Mouse (Mus musculus) stomach, embryonic 15.5 days (tissue): ENCODE measurements around the gene Drc1. TPM values are rescaled to one million over a fixed set of nuclear protein-coding genes. Genes with fewer than 3 reads are reported as not detected.

Experiments
- ATAC-seq: fragments of 200-750 bp; cut with Nextera tagmentation; 2 replicates; pipeline ENCODE4 v1.8.0; 2017; ENCODE audit warnings: low read depth, moderate number of reproducible peaks, moderate TSS enrichment; ENCODE audit not compliant: insufficient read depth, low FRiP score
- H3K27ac ChIP-seq: fragments of 300-500 bp; sonication (generic); 2 replicates; pipeline ENCODE4 v1.5.1; 2015; ENCODE audit warnings: mild to moderate bottlenecking, inconsistent platforms
- H3K27me3 ChIP-seq: fragments of 300-500 bp; sonication (generic); replicated peaks from 2 replicates; pipeline ENCODE4 v1.6.1; 2015; ENCODE audit warnings: inconsistent platforms
- H3K36me3 ChIP-seq: fragments of 300-500 bp; sonication (generic); 2 replicates; pipeline ENCODE4 v1.6.1; 2015; ENCODE audit warnings: inconsistent platforms
- H3K4me1 ChIP-seq: fragments of 300-500 bp; sonication (generic); 2 replicates; pipeline ENCODE4 v1.6.1; 2015; ENCODE audit warnings: inconsistent platforms
- H3K4me2 ChIP-seq: fragments of 300-500 bp; sonication (generic); 2 replicates; pipeline ENCODE4 v1.6.1; 2015; ENCODE audit warnings: mild to moderate bottlenecking, inconsistent platforms
- H3K4me3 ChIP-seq: fragments of 300-500 bp; sonication (generic); replicated peaks from 2 replicates; pipeline ENCODE4 v1.5.1; 2015; ENCODE audit warnings: inconsistent platforms
- H3K9ac ChIP-seq: fragments of 300-500 bp; sonication (generic); 2 replicates; pipeline ENCODE4 v1.6.1; 2015; ENCODE audit warnings: inconsistent platforms
- H3K9me3 ChIP-seq: fragments of 300-500 bp; sonication (generic); 2 replicates; pipeline ENCODE4 v1.6.1; 2016; ENCODE audit warnings: inconsistent platforms
- WGBS: fragments of 180-500 bp; shearing (Covaris S2); methylation state at CpG from one replicate; pipeline ENCODE4 v1.1.7; 2015; 5-methylcytosine and 5-hydroxymethylcytosine counted together
- polyA plus RNA-seq: library from polyadenylated mRNA; unstranded; fragments of >200 nt; fragmentation: Nextera tagmentation; extraction: Ambion mirVana; gene quantifications from 2 replicates; pipeline ENCODE4 v1.2.1, GENCODE M21; 2015

The Drc1 gene
- polyA plus RNA-seq, 1 experiment from 2014 or later: 0.90 TPM

DNA sequence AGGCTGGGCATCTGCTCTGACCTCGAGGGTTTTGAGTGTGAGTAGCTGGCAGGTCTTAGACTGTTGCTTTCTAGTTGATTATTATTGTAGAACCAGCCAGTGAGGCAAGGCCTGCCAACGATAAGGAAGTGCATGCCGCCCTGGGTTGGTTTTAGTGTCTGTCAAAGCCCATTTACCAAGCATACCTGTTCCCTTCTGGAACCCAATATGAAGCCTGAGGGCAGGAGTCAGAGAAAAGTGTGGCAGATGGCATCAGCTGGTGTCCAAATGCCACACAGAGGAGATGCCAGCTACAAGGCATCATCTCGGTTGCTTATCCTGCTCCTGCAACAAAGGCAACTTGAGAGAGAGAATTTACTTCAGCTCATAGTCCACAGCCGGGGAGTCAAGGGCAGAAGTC lies 59.6 kb downstream of the Drc1 start:
- H3K4me3 ChIP-seq: no peak overlapping the region
- H3K27ac ChIP-seq: no peak overlapping the region
- 0 out of 2 replicates have a peak, but pooled peaks cover 4% of the 10 kb centered on the region for H3K4me1 ChIP-seq
- no peaks in the 10 kb centered on the region for H3K36me3 ChIP-seq
- WGBS: 75% methylated on average over 5 of the region's 5 CpGs
- no peak overlapping the region for H3K9ac ChIP-seq
- H3K4me2 ChIP-seq: no peak overlapping the region
- no peaks in the 10 kb centered on the region; the same call in 1 of the 2 replicates for H3K27me3 ChIP-seq
- ATAC-seq: no peak
- no peaks in the 10 kb centered on the region for H3K9me3 ChIP-seq

DNA sequence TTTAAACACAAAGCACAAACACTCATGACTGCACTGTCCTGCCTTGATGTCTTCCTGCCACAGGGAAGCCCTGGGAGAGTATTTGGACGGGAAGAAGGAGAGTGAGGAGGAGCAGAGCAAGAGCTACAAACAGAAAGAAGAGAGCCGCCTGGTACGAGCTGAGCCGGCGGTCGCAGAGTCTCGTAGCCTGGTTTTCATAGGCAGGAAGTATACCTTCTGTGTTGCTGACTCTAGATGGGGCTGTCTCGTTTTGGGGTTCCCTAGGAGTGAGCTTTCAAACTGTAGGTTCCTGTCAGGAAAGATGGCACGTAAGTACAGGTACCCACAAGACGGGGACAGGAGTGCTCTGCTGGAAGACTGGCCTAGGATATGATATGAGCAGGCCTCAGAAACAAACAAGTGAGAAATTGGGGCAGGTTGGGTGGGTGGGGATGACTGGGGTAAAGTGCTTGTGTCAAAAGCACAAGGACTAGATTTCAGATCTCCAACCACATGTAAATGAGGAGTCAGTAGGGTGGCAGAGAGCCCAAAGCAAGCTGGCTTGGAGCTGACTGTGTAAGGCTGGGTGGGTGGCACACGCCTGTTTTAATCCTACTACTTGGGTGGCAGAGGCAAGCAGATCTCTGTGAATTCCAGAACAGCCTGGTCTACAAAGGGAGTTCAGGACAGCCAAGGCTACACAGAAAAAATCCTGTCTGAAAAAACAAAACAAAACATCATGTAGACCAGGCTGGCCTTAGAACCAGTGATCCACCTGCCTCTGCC lies 60.6 kb downstream of the Drc1 start:
- Histone ChIP-seq H3K27me3 (no peaks in the 10 kb centered on the region; the same call in 1 of the 2 replicates), H3K9ac (no peak overlapping the region), H3K36me3 (no peaks in the 10 kb centered on the region), H3K4me3 (no peak overlapping the region), H3K9me3 (no peaks in the 10 kb centered on the region), H3K4me2 (no peak overlapping the region), H3K4me1 (0 out of 2 replicates have a peak, but pooled peaks cover 4% of the 10 kb centered on the region), H3K27ac (no peak overlapping the region)
- 77% methylated on average over 11 of the region's 11 CpGs for WGBS
- no peak for ATAC-seq

DNA sequence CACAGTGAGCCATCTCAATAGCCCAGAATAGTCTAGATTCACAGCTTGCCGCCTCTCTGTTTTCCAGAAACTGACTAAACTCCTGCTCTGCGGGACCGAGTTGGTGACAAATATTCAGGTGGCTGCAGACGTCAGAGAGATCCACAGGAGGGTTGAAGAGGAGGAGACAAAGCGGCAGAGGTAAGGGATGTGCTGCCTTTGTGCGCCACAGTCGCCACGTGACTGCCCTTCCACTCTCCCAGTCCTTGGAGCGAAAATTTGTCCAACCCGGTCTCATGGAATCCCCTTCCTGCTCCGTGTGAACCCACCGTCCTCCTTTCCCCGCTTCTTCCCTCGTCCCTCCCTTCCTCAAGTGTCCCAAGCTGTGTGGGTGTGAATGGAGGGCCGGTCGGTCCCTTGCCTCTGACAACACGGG lies 61.4 kb downstream of the Drc1 start:
- Histone ChIP-seq H3K27me3 (no peaks in the 10 kb centered on the region; the same call in 1 of the 2 replicates), H3K4me3 (peak overlapping the region; percentile 23)
- 0 out of 2 replicates have a peak, but pooled peaks have one; percentile 18 for ATAC-seq

DNA sequence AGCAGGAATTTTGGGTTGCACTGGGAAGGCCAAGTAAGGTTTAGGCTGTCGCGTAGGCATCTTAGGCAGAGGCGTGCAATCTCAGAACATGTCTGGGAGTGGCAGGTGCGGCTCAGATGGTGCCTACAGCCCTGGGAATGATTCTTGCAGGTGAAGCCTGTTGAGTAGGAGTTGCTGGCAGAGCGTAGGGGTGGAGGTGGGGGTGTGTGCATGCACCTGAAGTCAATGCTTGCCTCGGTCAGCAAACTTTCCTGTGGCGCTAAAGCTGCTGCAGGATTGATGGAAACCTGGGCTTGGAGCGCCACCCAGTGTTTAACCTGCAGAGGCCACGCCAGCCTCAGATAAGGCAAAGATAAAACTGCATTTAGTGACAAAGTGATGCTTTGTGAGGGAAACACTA lies 61.9 kb downstream of the Drc1 start:
- Histone ChIP-seq H3K4me1 (0 out of 2 replicates have a peak, but pooled peaks cover 4% of the 10 kb centered on the region), H3K9me3 (no peaks in the 10 kb centered on the region), H3K4me2 (peak overlapping the region; percentile 53), H3K36me3 (no peaks in the 10 kb centered on the region), H3K9ac (no peak overlapping the region), H3K27ac (no peak overlapping the region), H3K4me3 (peak overlapping the region; percentile 23), H3K27me3 (no peaks in the 10 kb centered on the region; the same call in 1 of the 2 replicates)
- WGBS: 4% methylated on average over 9 of the region's 9 CpGs
- 0 out of 2 replicates have a peak, but pooled peaks have one; percentile 35 for ATAC-seq

More for the DNA sequence above, 61.4 kb downstream of the Drc1 start:
- no peak overlapping the region for H3K27ac ChIP-seq
- H3K4me1 ChIP-seq: 0 out of 2 replicates have a peak, but pooled peaks cover 4% of the 10 kb centered on the region
- H3K9ac ChIP-seq: no peak overlapping the region
- WGBS: 9% methylated on average over 17 of the region's 17 CpGs
- H3K9me3 ChIP-seq: no peaks in the 10 kb centered on the region
- no peaks in the 10 kb centered on the region for H3K36me3 ChIP-seq
- H3K4me2 ChIP-seq: peak overlapping the region; percentile 53

DNA sequence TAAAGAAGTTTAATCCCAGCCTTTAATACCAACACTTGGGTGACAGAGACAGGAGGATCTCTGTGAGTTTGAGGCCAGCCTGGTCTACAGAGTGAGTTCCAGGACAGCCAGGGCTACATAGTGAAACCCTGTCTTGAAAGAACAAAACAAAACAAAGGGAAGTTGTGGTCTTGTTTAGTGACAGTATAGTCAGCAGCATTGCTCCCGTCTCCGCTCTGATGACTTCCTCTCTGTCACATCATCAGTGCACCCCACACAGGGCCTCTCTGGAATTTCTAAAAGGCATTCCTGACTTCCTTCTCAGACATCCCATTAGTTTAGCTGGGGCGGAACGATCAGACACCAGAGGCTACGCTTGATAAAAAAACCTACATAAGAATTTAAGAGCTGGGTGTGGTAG lies 62.7 kb downstream of the Drc1 start:
- Histone ChIP-seq H3K27me3 (no peaks in the 10 kb centered on the region; the same call in 1 of the 2 replicates), H3K36me3 (no peaks in the 10 kb centered on the region), H3K9me3 (no peaks in the 10 kb centered on the region), H3K4me3 (no peak overlapping the region), H3K4me1 (0 out of 2 replicates have a peak, but pooled peaks cover 4% of the 10 kb centered on the region), H3K9ac (no peak overlapping the region), H3K27ac (no peak overlapping the region), H3K4me2 (no peak overlapping the region)
- 45% methylated on average over 5 of the region's 5 CpGs for WGBS
- no peak for ATAC-seq

DNA sequence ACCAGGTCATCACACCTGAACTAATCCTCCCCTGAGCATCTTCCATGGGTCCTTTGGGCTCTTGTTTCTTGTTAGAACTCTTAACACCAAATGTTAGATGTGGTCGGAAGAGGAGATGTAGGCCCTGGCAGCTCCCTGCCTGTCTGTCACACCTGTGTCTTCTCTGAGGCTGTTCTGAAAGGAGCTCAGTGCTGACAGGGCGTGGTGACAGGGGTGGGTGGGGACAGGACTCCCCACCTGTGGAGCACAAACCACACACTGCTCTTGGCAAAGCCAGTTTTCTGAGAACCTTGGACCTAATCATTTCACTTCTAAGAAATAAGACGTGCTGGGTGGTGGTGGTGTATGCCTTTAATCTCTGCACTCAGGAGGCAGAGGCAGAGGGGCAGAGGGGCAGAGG lies 72.4 kb downstream of the Drc1 start:
- no peak overlapping the region for H3K9ac ChIP-seq
- no peaks in the 10 kb centered on the region for H3K4me1 ChIP-seq
- no peak for ATAC-seq
- H3K27me3 ChIP-seq: no peaks in the 10 kb centered on the region
- H3K27ac ChIP-seq: no peak overlapping the region
- no peak overlapping the region for H3K4me2 ChIP-seq
- 64% methylated on average over 3 of the region's 3 CpGs for WGBS
- H3K36me3 ChIP-seq: no peaks in the 10 kb centered on the region
- no peaks in the 10 kb centered on the region for H3K9me3 ChIP-seq
- no peak overlapping the region for H3K4me3 ChIP-seq

DNA sequence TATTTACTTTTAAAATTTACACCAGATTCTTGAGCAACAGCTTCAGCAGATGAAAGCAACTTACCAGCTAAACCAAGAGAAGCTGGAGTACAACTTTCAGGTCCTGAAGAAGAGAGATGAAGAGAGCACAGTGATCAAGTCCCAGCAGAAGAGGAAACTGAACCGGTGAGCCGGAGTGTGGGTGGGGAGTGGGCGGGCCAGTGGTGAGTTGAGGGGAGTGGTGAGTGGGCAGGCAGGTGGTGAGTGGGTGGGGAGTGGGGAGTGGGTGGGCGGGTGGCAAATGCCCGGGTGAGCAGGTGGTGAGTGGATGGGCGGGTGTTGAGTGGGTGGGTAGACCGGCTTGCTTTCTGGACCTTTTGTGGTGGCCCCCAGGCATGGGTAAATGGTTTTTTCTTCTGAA lies 73.9 kb downstream of the Drc1 start:
- no peaks in the 10 kb centered on the region for H3K4me1 ChIP-seq
- no peak for ATAC-seq
- no peak overlapping the region for H3K9ac ChIP-seq
- H3K27me3 ChIP-seq: no peaks in the 10 kb centered on the region
- no peak overlapping the region for H3K4me2 ChIP-seq
- H3K36me3 ChIP-seq: no peaks in the 10 kb centered on the region
- H3K27ac ChIP-seq: no peak overlapping the region
- H3K9me3 ChIP-seq: no peaks in the 10 kb centered on the region
- WGBS: 68% methylated on average over 7 of the region's 7 CpGs
- H3K4me3 ChIP-seq: no peak overlapping the region

DNA sequence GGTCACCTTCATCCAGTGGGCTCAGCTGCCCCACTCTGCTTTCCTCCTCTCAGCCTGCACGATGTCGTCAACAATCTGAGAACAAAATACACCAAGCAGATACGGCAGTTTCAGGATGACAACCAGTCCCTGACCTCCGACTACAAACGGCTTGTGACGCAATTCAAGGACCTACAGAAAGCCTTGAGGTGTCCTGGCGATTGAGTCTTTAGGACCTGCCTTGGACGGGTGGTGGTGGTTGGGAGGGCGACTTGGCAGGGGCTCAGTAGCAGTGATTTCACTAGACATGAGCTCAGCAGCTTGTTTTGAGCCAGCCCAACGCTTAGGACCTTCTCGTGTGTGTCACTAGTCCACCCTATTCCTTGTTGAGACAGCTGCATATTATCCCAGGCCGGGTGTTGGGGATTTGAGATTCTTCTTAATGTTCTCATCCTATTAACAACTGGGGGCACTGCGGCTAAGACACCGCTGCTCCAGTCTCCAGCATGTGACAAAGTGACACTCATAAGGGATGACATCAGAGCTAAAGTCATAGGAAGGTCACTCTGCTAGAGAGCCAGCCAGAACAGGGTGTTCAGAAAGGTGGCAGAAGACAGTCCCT lies 74.5 kb downstream of the Drc1 start:
- no peaks in the 10 kb centered on the region for H3K4me1 ChIP-seq
- WGBS: 74% methylated on average over 14 of the region's 14 CpGs
- no peak overlapping the region for H3K9ac ChIP-seq
- no peak for ATAC-seq
- H3K4me2 ChIP-seq: no peak overlapping the region
- no peak overlapping the region for H3K4me3 ChIP-seq
- no peak overlapping the region for H3K27ac ChIP-seq
- no peaks in the 10 kb centered on the region for H3K9me3 ChIP-seq
- H3K27me3 ChIP-seq: no peaks in the 10 kb centered on the region
- H3K36me3 ChIP-seq: no peaks in the 10 kb centered on the region

DNA sequence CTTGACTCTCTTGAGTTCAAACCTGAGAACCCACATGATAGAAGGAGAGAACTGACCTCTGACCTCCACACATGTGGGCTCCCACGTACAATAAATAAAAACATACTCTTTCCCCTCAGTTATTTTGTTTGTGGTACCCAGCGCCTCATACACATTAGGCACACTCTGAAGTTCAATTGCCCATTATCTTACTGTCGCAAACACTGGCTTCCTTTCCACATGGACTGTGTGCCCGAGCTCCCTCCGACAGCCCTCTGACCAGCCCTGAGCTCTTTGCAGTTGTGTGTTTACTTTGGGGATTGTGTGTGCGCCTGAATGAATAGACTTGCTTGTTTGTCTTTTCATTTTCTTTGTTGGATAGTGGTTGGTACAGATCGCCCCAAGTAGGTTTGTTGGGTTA lies 75.5 kb downstream of the Drc1 start:
- H3K9me3 ChIP-seq: no peaks in the 10 kb centered on the region
- 63% methylated on average over 7 of the region's 7 CpGs for WGBS
- H3K27me3 ChIP-seq: no peaks in the 10 kb centered on the region
- H3K9ac ChIP-seq: no peak overlapping the region
- no peak overlapping the region for H3K27ac ChIP-seq
- H3K4me2 ChIP-seq: no peak overlapping the region
- no peak for ATAC-seq
- no peak overlapping the region for H3K4me3 ChIP-seq
- no peaks in the 10 kb centered on the region for H3K36me3 ChIP-seq
- no peaks in the 10 kb centered on the region for H3K4me1 ChIP-seq

DNA sequence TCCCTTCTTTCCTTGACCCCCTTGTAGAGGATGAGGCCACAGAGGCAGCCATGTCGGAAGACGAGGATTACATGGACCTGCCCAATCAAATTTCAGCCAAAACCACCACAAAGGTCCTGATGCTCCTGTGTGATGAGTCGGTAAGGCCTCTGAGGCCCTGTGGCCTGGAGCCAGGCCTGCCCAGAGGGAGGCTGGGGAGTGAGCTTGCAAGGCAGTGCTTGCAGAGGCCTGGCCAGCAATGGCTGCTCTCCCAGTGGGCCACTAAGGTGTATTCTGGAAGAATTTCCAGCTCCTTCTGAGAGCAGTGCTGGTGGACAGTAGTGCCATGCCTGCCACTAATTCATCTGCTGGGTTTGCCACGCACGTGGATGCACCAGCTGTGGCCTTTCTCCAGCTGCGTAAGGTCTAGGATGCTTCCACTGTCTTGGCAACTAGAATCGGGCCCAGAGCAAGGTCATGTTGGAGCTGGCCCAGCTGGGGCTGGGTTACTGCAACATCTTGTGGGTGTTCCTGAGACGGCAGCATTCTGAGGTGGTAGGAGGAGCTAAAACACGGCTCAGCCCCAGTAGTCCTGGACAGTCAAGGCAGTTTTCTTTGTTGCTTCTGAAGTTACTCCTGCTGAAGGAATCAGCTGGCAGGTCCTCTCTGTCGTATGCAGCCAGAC lies 77.4 kb downstream of the Drc1 start:
- no peaks in the 10 kb centered on the region for H3K27me3 ChIP-seq
- H3K9me3 ChIP-seq: no peaks in the 10 kb centered on the region
- no peak overlapping the region for H3K4me3 ChIP-seq
- H3K36me3 ChIP-seq: no peaks in the 10 kb centered on the region
- WGBS: 69% methylated on average over 10 of the region's 10 CpGs
- H3K27ac ChIP-seq: no peak overlapping the region
- H3K4me2 ChIP-seq: no peak overlapping the region
- H3K4me1 ChIP-seq: no peaks in the 10 kb centered on the region
- no peak overlapping the region for H3K9ac ChIP-seq
- ATAC-seq: no peak

DNA sequence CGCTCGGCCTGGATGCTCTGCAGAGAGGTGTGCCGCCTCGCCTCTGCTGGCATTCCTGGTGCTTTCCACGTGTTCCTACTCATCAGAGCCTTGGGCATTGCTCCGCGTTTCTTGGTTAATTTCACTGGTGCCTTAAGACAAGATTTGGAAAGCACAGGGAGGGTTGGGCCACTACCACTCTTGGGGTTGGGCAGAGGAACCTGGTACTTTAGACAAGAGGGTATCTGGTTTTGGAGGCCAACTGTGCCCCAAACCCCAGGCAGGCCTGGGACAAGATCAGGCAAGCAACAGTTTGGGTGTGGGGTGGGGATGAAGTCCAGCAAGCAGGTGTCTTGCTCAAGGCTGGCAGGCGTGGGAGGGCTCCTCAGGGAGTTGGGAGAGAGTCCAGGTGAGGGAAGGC lies 86.2 kb downstream of the Drc1 start:
- no peaks in the 10 kb centered on the region for H3K27me3 ChIP-seq
- no peak overlapping the region for H3K27ac ChIP-seq
- no peak overlapping the region for H3K4me2 ChIP-seq
- no peak overlapping the region for H3K9ac ChIP-seq
- no peaks in the 10 kb centered on the region for H3K9me3 ChIP-seq
- no peak for ATAC-seq
- H3K4me3 ChIP-seq: no peak overlapping the region
- no peaks in the 10 kb centered on the region for H3K36me3 ChIP-seq
- WGBS: 71% methylated on average over 8 of the region's 8 CpGs
- no peaks in the 10 kb centered on the region for H3K4me1 ChIP-seq

DNA sequence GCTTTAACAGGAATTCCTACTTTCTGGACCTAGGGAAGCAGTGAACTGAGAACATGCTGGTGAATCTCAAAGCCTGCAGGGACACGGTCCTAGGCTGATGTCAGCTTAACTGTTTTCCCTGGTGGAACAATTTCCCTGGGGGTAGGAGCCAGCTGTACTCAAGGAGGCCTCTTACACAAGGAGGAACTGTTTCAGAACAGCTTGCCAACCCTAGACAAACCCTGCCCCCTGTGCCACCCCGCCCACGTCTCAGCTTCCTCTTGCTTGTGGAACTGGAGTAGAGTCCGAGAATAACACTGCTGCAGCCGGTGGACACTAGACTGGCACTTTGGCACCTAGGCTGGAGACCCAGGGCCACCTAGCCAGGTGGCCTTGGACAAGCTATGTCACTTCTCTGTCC lies 88.2 kb downstream of the Drc1 start:
- WGBS: 64% methylated on average over 5 of the region's 5 CpGs
- no peak overlapping the region for H3K27ac ChIP-seq

More for the DNA sequence above, 88.2 kb downstream of the Drc1 start:
- H3K9ac ChIP-seq: no peak overlapping the region
- H3K27me3 ChIP-seq: no peaks in the 10 kb centered on the region
- no peaks in the 10 kb centered on the region for H3K9me3 ChIP-seq
- ATAC-seq: no peak
- no peaks in the 10 kb centered on the region for H3K4me1 ChIP-seq
- no peaks in the 10 kb centered on the region for H3K36me3 ChIP-seq
- H3K4me2 ChIP-seq: no peak overlapping the region
- H3K4me3 ChIP-seq: no peak overlapping the region
